ENCODE assay signal across 8 mouse cellular contexts in the genomic region with DNA sequence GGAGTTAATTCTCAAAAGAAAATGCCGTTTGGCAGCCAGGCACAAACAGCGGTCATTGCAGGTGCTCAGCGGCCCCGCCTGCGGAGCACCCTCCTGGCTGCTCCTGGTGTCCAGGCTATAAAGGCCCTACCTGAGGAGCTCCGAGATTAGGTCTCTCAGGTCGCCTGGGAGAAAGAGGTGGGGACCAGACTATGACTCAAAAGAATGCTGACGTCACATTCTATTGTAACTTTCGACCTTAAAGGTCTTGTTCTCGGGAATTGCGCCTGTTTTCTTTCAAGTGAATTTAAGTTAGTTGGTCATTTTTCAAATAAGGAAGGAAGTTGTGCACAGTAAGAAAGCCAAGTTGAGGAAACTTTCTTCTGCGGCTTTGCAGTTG. TPM values are rescaled to one million over a fixed set of nuclear protein-coding genes. Genes with fewer than 3 reads are reported as not detected.
DNase-seq lines count a peak whose midpoint lies in the region; ATAC-seq and TF ChIP-seq lines count a peak whose summit lies in the region.

No protein-coding gene starts in this region.

- no peak for DNase-seq in heart, postnatal 36 days
- no peak for DNase-seq in ovary, adult 18-20 months (ENCODE audit: low spot score)
- no peak for DNase-seq in layer of hippocampus, postnatal 14 days (ENCODE audit: low spot score in 2 of 2)
- DNase-seq in gastrocnemius, postnatal 36 days, result no peak

- H3K4me3 ChIP-seq in heart, embryonic 13.5 days, result peak overlapping the region; percentile 70
- H3K4me3 ChIP-seq in bone marrow, adult 2 months (replicated peaks; ENCODE audit: control insufficient read depth, low read depth, low read length), result peak overlapping the region; percentile 77
- H3K4me3 ChIP-seq in hindbrain, embryonic 16.5 days (ENCODE audit: low read length), result peak overlapping the region; percentile 67

- H3K9ac ChIP-seq in heart, embryonic 13.5 days, result peak overlapping the region; percentile 82
- H3K9ac ChIP-seq in hindbrain, embryonic 16.5 days (ENCODE audit: low read depth, low read length), result peak overlapping the region; percentile 75

- H3K36me3 ChIP-seq in heart, embryonic 13.5 days, result no peaks in the 10 kb centered on the region
- H3K36me3 ChIP-seq in hindbrain, embryonic 16.5 days (ENCODE audit: control insufficient read depth, insufficient read depth, low read length), result no peaks in the 10 kb centered on the region

- H3K27ac ChIP-seq in heart, embryonic 13.5 days (replicated peaks), result peak overlapping the region; percentile 24; the same call in 1 of the 2 replicates
- H3K27ac ChIP-seq in bone marrow, adult 2 months (ENCODE audit: control insufficient read depth, insufficient read depth, low read depth, low read length, poor library complexity), result peak overlapping the region; percentile 89
- H3K27ac ChIP-seq in hindbrain, embryonic 16.5 days (ENCODE audit: low read depth, low read length), result peak overlapping the region; percentile 1; the same call in 1 of the 2 replicates

- WGBS in heart, embryonic 13.5 days, result 3% methylated on average over 12 of the region's 12 CpGs
- under 1% methylated on average over 12 of the region's 12 CpGs for WGBS in bone marrow, adult 2 months
- 6% methylated on average over 12 of the region's 12 CpGs for WGBS in hindbrain, embryonic 16.5 days

- no peak for ATAC-seq in heart, embryonic 13.5 days (ENCODE audit: extremely low read depth, insufficient number of reproducible peaks, low FRiP score, low TSS enrichment)
- peak; percentile 49 for ATAC-seq in hindbrain, embryonic 16.5 days
- peak; percentile 49 for ATAC-seq in megakaryocyte, adult 5-6 weeks (ENCODE audit: poor library complexity, severe bottlenecking)

- no peak for TF ChIP-seq CTCF in bone marrow, adult 2 months (IDR thresholded peaks at IDR 0.05; ENCODE audit: control insufficient read depth, insufficient read depth, low read length)

- peak overlapping the region; percentile 97 for H3K4me2 ChIP-seq in heart, embryonic 13.5 days
- peak overlapping the region; percentile 60 for H3K4me2 ChIP-seq in hindbrain, embryonic 16.5 days (ENCODE audit: low read length)

- peaks cover 92% of the 10 kb centered on the region for H3K27me3 ChIP-seq in heart, embryonic 13.5 days (replicated peaks)
- no peaks in the 10 kb centered on the region for H3K27me3 ChIP-seq in hindbrain, embryonic 16.5 days (replicated peaks; ENCODE audit: control insufficient read depth, insufficient read depth, low read length)

- intact Hi-C loops in heart, postnatal 36 days (cut with DNase I), result no loop called here
- intact Hi-C loops in gastrocnemius, postnatal 36 days (cut with DNase I), result no loop called here

- no peaks in the 10 kb centered on the region for H3K9me3 ChIP-seq in heart, embryonic 13.5 days
- H3K9me3 ChIP-seq in hindbrain, embryonic 16.5 days (ENCODE audit: control insufficient read depth, low read length), result no peaks in the 10 kb centered on the region

- no peak for TF ChIP-seq POLR2A in bone marrow, adult 2 months (IDR thresholded peaks at IDR 0.05; ENCODE audit: borderline replicate concordance, control insufficient read depth, low read depth, low read length)

- peaks cover 17% of the 10 kb centered on the region for H3K4me1 ChIP-seq in heart, embryonic 13.5 days
- no peaks in the 10 kb centered on the region; the same call in 1 of the 2 replicates for H3K4me1 ChIP-seq in bone marrow, adult 2 months (ENCODE audit: control insufficient read depth, insufficient read depth, low read length)
- peaks cover 8% of the 10 kb centered on the region for H3K4me1 ChIP-seq in hindbrain, embryonic 16.5 days (ENCODE audit: control insufficient read depth, insufficient read depth, low read depth, low read length)

RNA-seq across cellular contexts. Expression of a gene that starts 0.8 kb away (rescaled TPM):
- polyA plus RNA-seq in heart, embryonic 13.5 days (2015; fragmentation: Nextera tagmentation; extraction: Ambion mirVana), result 15.4 and 16.9 TPM in 2 replicates
- 1 to 10 TPM; 3.4 to 3.5 TPM for total RNA-seq in heart, postnatal 36 days (2021)
- 2.3 and 11.7 TPM in 2 replicates for polyA plus RNA-seq in bone marrow, adult 2 months (2011; ENCODE audit: insufficient read depth, insufficient read length, low replicate concordance, missing spikeins)
- 55.5 and 58.8 TPM in 2 replicates for polyA plus RNA-seq in hindbrain, embryonic 16.5 days (2015; fragmentation: Nextera tagmentation; extraction: Ambion mirVana)
- total RNA-seq in megakaryocyte, adult 5-6 weeks (2015), result 29.6 and 34.2 TPM in 2 replicates
- 24.6 and 33.5 TPM in 2 replicates for total RNA-seq in megakaryocyte, adult 5-6 weeks (2017)
- 1 to 10 TPM; 2.8 TPM for total RNA-seq in layer of hippocampus, postnatal 14 days (2021)
- 1 to 10 TPM; 1.2 to 1.6 TPM for total RNA-seq in gastrocnemius, postnatal 36 days (2021)

Comparison
In these comparisons a context has a peak if more than half of its experiments do, and no peak if none do; other contexts are left out.
1. H3K27ac ChIP-seq: peak in every context shown above with its lines; median percentile 89 in bone marrow, adult 2 months; 24 in heart, embryonic 13.5 days; 1 in hindbrain, embryonic 16.5 days.
2. RNA of a gene that starts 0.8 kb away (total RNA-seq): 24.6 to 34.2 TPM in megakaryocyte, adult 5-6 weeks; 3.4 to 3.5 TPM in heart, postnatal 36 days, 2.8 TPM in layer of hippocampus, postnatal 14 days and 1.2 to 1.6 TPM in gastrocnemius, postnatal 36 days; every median in the first group is over 4 times any median in the second.
3. Peak in every context shown above with its lines, with median percentiles within 50 percentile points of each other: H3K4me3 ChIP-seq.